Mouse (Mus musculus): ENCODE data around the gene Bri3bp.

GRCm38 (mm10) chr5:125485031-125485778 is 43.8 kb downstream of the Bri3bp start:
- TF ChIP-seq CTCF (IDR thresholded peaks at IDR 0.05; ENCODE audit: extremely low read depth, insufficient read depth, low read length) (no peak), POLR2A (IDR thresholded peaks at IDR 0.05; ENCODE audit: extremely low read depth, insufficient read depth, low read length) (no peak)

Data from cortical plate, adult 2 months (tissue).